Comparison of ENCODE assay signal across 10 mouse cellular contexts in genomic region chr11:102444781-102445180, GRCm38 (mm10). TPM values are rescaled to one million over a fixed set of nuclear protein-coding genes. Genes with fewer than 3 reads are reported as not detected.
DNase-seq lines count a peak whose midpoint lies in the region; ATAC-seq lines count a peak whose summit lies in the region.
"Had no signal": no experiment of that assay in that cellular context is flagged by ENCODE, and none has a peak within 500 bp of the region (broad histone marks: within the 10 kb centered on the region; RNA-seq: fewer than 3 reads in every experiment).

No protein-coding gene starts in this region.

- no peak overlapping the region for H3K27ac ChIP-seq in heart, embryonic 12.5 days (ENCODE audit: poor library complexity, severe bottlenecking)
- H3K27ac ChIP-seq in forebrain, embryonic 16.5 days (ENCODE audit: low read length): 0 out of 2 replicates have a peak overlapping the region, but pooled peaks have one; percentile 1
- no peak overlapping the region for H3K27ac ChIP-seq in midbrain, embryonic 11.5 days (ENCODE audit: low read depth, low read length)
- H3K27ac ChIP-seq: liver, embryonic 13.5 days had no signal

- no peak for ATAC-seq in heart, embryonic 12.5 days (ENCODE audit: insufficient number of reproducible peaks, low FRiP score)
- no peak for ATAC-seq in forebrain, embryonic 16.5 days
- ATAC-seq in midbrain, embryonic 11.5 days (ENCODE audit: low FRiP score): peak; percentile 26; the same call in 1 of the 2 replicates

- H3K4me2 ChIP-seq in heart, embryonic 12.5 days: peak overlapping the region; percentile 79
- H3K4me2 ChIP-seq in forebrain, embryonic 16.5 days (ENCODE audit: low read length): peak overlapping the region; percentile 91
- peak overlapping the region; percentile 86 for H3K4me2 ChIP-seq in midbrain, embryonic 11.5 days
- H3K4me2 ChIP-seq: liver, embryonic 13.5 days had no signal

- DNase-seq in heart, postnatal 10 days: no peak
- DNase-seq in ZHBTc4 (ENCODE audit: low read depth, low spot score): peak; percentile 43
- peak; percentile 85 for DNase-seq in midbrain, embryonic 11.5 days (ENCODE audit: low spot score, missing footprints)
- DNase-seq in layer of hippocampus, postnatal 14 days (ENCODE audit: low spot score in 2 of 2): no peak
- DNase-seq in spleen, postnatal 14 days (ENCODE audit: low spot score in 2 of 2): no peak
- DNase-seq in adrenal gland, adult 8-10 months: no peak
- DNase-seq: adrenal gland, postnatal 10 days; liver, embryonic 13.5 days had no signal

- H3K36me3 ChIP-seq in heart, embryonic 12.5 days: peaks cover 36% of the 10 kb centered on the region
- H3K36me3 ChIP-seq in forebrain, embryonic 16.5 days (ENCODE audit: control insufficient read depth, insufficient read depth): peaks cover 20% of the 10 kb centered on the region
- peaks cover 18% of the 10 kb centered on the region for H3K36me3 ChIP-seq in midbrain, embryonic 11.5 days (ENCODE audit: control insufficient read depth, insufficient read depth, low read length)
- H3K36me3 ChIP-seq: liver, embryonic 13.5 days had no signal

- 15% methylated on average over 6 of the region's 6 CpGs for WGBS in heart, embryonic 12.5 days
- 4% methylated on average over 6 of the region's 6 CpGs for WGBS in forebrain, embryonic 16.5 days
- 4% methylated on average over 6 of the region's 6 CpGs for WGBS in midbrain, embryonic 11.5 days

- H3K4me3 ChIP-seq in heart, embryonic 12.5 days: no peak overlapping the region
- H3K4me3 ChIP-seq in forebrain, embryonic 16.5 days (replicated peaks; ENCODE audit: low read length): peak overlapping the region; percentile 58
- H3K4me3 ChIP-seq in midbrain, embryonic 11.5 days (ENCODE audit: low read depth, low read length): no peak overlapping the region; the same call in 1 of the 2 replicates
- H3K4me3 ChIP-seq: liver, embryonic 13.5 days had no signal

- 0 out of 2 replicates have a peak, but pooled peaks cover 3% of the 10 kb centered on the region for H3K27me3 ChIP-seq in heart, embryonic 12.5 days (replicated peaks)
- H3K27me3 ChIP-seq in forebrain, embryonic 16.5 days (replicated peaks; ENCODE audit: control insufficient read depth, insufficient read depth, low read length): no peaks in the 10 kb centered on the region
- H3K27me3 ChIP-seq in midbrain, embryonic 11.5 days (ENCODE audit: control insufficient read depth, insufficient read depth, low read length): peaks cover 11% of the 10 kb centered on the region

- 0 out of 2 replicates have a peak overlapping the region, but pooled peaks have one; percentile 17 for H3K9ac ChIP-seq in heart, embryonic 12.5 days
- H3K9ac ChIP-seq in forebrain, embryonic 16.5 days (replicated peaks; ENCODE audit: low read depth, low read length): peak overlapping the region; percentile 100; the same call in 1 of the 2 replicates
- H3K9ac ChIP-seq in midbrain, embryonic 11.5 days (ENCODE audit: low read length): no peak overlapping the region
- H3K9ac ChIP-seq: liver, embryonic 13.5 days had no signal

- intact Hi-C loops in heart, postnatal 10 days (cut with DNase I): no loop called here

- no peaks in the 10 kb centered on the region for H3K9me3 ChIP-seq in heart, embryonic 12.5 days (replicated peaks)
- H3K9me3 ChIP-seq in forebrain, embryonic 16.5 days (ENCODE audit: control insufficient read depth, low read length): no peaks in the 10 kb centered on the region
- H3K9me3 ChIP-seq in midbrain, embryonic 11.5 days (ENCODE audit: control insufficient read depth, low read length): no peaks in the 10 kb centered on the region
- H3K9me3 ChIP-seq: liver, embryonic 13.5 days had no signal

- peaks cover 52% of the 10 kb centered on the region for H3K4me1 ChIP-seq in heart, embryonic 12.5 days (replicated peaks)
- H3K4me1 ChIP-seq in forebrain, embryonic 16.5 days (replicated peaks; ENCODE audit: control insufficient read depth, insufficient read depth, low read length): peaks cover 41% of the 10 kb centered on the region
- peaks cover 27% of the 10 kb centered on the region for H3K4me1 ChIP-seq in midbrain, embryonic 11.5 days (ENCODE audit: control insufficient read depth, insufficient read depth, low read length)

RNA-seq across cellular contexts. Expression of gene Fam171a2, which starts 2.7 kb away (rescaled TPM):
- 4.5 and 5.6 TPM in 2 replicates for polyA plus RNA-seq in heart, embryonic 12.5 days (2016; fragmentation: Nextera tagmentation; extraction: Ambion mirVana)
- total RNA-seq in heart, postnatal 10 days (2021): 10 to 100 TPM; 20.0 to 23.8 TPM
- 16.1 and 17.8 TPM in 2 replicates for polyA plus RNA-seq in forebrain, embryonic 16.5 days (2015; fragmentation: Nextera tagmentation; extraction: Ambion mirVana)
- 7.2 and 10.6 TPM in 2 replicates for polyA plus RNA-seq in midbrain, embryonic 11.5 days (2014; fragmentation: Nextera tagmentation; extraction: Ambion mirVana)
- 10 to 100 TPM; 86.0 to 97.5 TPM for total RNA-seq in layer of hippocampus, postnatal 14 days (2021)
- 1 to 10 TPM; 3.8 to 6.2 (median 5.0) TPM for total RNA-seq in adrenal gland, adult 8-10 months (2022)

RNA-seq across cellular contexts. Expression of gene Grn, which starts 14.7 kb away (rescaled TPM):
- 189 and 191 TPM in 2 replicates for polyA plus RNA-seq in heart, embryonic 12.5 days (2016; fragmentation: Nextera tagmentation; extraction: Ambion mirVana)
- total RNA-seq in heart, postnatal 10 days (2021): 100 to 1,000 TPM; 189 to 192 TPM
- polyA plus RNA-seq in forebrain, embryonic 16.5 days (2015; fragmentation: Nextera tagmentation; extraction: Ambion mirVana): 68.0 and 72.8 TPM in 2 replicates
- polyA plus RNA-seq in midbrain, embryonic 11.5 days (2014; fragmentation: Nextera tagmentation; extraction: Ambion mirVana): 36.8 and 39.3 TPM in 2 replicates
- total RNA-seq in layer of hippocampus, postnatal 14 days (2021): 10 to 100 TPM; 82.3 to 87.4 TPM
- 100 to 1,000 TPM; 171 to 220 (median 202) TPM for total RNA-seq in adrenal gland, adult 8-10 months (2022)

RNA-seq across cellular contexts. Expression of gene Itga2b, which starts 25.1 kb away (rescaled TPM):
- 16.5 and 22.5 TPM in 2 replicates for polyA plus RNA-seq in heart, embryonic 12.5 days (2016; fragmentation: Nextera tagmentation; extraction: Ambion mirVana)
- total RNA-seq in heart, postnatal 10 days (2021): 1 to 10 TPM; 2.8 to 4.6 TPM
- 3.6 and 6.6 TPM in 2 replicates for polyA plus RNA-seq in forebrain, embryonic 16.5 days (2015; fragmentation: Nextera tagmentation; extraction: Ambion mirVana)
- polyA plus RNA-seq in midbrain, embryonic 11.5 days (2014; fragmentation: Nextera tagmentation; extraction: Ambion mirVana): 4.5 and 5.2 TPM in 2 replicates
- 1 to 10 TPM; 2.3 to 2.7 TPM for total RNA-seq in layer of hippocampus, postnatal 14 days (2021)
- total RNA-seq in adrenal gland, adult 8-10 months (2022): 1 to 10 TPM; 2.9 to 4.7 (median 4.1) TPM

RNA-seq across cellular contexts. Expression of gene Slc25a39, which starts 37.0 kb away (rescaled TPM):
- 253 and 260 TPM in 2 replicates for polyA plus RNA-seq in heart, embryonic 12.5 days (2016; fragmentation: Nextera tagmentation; extraction: Ambion mirVana)
- total RNA-seq in heart, postnatal 10 days (2021): 100 to 1,000 TPM; 155 to 156 TPM
- polyA plus RNA-seq in forebrain, embryonic 16.5 days (2015; fragmentation: Nextera tagmentation; extraction: Ambion mirVana): 134 and 143 TPM in 2 replicates
- 167 and 193 TPM in 2 replicates for polyA plus RNA-seq in midbrain, embryonic 11.5 days (2014; fragmentation: Nextera tagmentation; extraction: Ambion mirVana)
- total RNA-seq in layer of hippocampus, postnatal 14 days (2021): 10 to 100 TPM; 75.6 to 81.8 TPM
- 100 to 1,000 TPM; 343 to 469 (median 379) TPM for total RNA-seq in adrenal gland, adult 8-10 months (2022)

RNA-seq across cellular contexts. Expression of gene Rundc3a, which starts 51.6 kb away (rescaled TPM):
- 1.7 and 1.8 TPM in 2 replicates for polyA plus RNA-seq in heart, embryonic 12.5 days (2016; fragmentation: Nextera tagmentation; extraction: Ambion mirVana)
- under 1 TPM; 0.29 to 0.32 TPM for total RNA-seq in heart, postnatal 10 days (2021)
- 129 and 156 TPM in 2 replicates for polyA plus RNA-seq in forebrain, embryonic 16.5 days (2015; fragmentation: Nextera tagmentation; extraction: Ambion mirVana)
- 42.0 and 43.0 TPM in 2 replicates for polyA plus RNA-seq in midbrain, embryonic 11.5 days (2014; fragmentation: Nextera tagmentation; extraction: Ambion mirVana)
- 100 to 1,000 TPM; 413 to 422 TPM for total RNA-seq in layer of hippocampus, postnatal 14 days (2021)
- 10 to 100 TPM; 53.9 to 83.9 (median 77.5) TPM for total RNA-seq in adrenal gland, adult 8-10 months (2022)

Comparison
In these comparisons a context has a peak if more than half of its experiments do, and no peak if none do; other contexts are left out.
1. DNase-seq: peak in ZHBTc4 (single experiment) and midbrain, embryonic 11.5 days (single experiment); none in heart, postnatal 10 days (0 of 2), layer of hippocampus, postnatal 14 days (0 of 2), spleen, postnatal 14 days (0 of 2) and adrenal gland, adult 8-10 months (single experiment).
2. Peak in every context shown above with its lines, with median percentiles within 50 percentile points of each other: H3K4me2 ChIP-seq.